Mouse (Mus musculus) spleen, adult 18-20 months (tissue): ENCODE results near the gene Tmem108.

Experiments
- DNase-seq, 2 experiments: peaks; one replicate each; pipeline ENCODE4 v3.0.0; 2022; ENCODE audit warnings: mixed read lengths in 2 of 2

Tmem108 gene

DNA sequence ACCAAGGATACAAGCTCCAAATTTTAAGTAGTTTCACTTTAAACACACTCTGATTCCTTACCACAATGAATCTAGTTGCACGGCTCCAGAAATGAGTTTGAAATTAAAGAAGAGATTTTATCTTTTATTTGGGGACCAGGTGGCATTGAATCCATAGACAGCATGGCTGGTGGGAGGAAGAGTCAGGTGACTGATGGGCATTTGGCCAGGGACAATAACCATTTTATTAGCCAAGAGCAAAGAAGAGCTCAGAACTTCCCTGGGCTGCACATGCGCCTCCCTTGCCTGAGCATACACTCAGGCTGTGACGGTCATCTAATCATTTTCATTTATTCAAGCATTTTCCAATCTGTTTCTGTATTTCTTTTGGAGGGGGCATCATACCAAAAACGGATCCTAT, 135.5 kb downstream of the Tmem108 start:
- no peak for DNase-seq

DNA sequence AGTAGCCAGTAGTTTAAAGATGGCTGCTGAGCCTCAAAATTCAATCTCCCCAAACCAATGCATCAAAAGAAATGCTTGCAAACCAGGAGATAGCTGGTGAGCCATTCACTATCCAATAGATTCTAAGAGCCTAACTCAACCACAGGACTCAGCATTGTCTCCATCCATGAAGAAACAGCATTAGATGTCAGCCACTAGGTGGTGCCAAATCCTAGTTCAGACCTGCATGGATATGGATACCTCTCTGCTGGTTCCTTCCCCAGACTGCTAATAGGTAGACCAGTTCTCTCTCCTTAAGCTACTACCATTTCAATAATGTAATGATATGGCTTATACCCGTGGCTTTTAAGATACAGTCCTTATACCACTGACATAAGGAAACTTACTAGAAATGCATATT, 137.0 kb downstream of the Tmem108 start:
- DNase-seq = peak in 1 of 2 experiments; percentile 47

DNA sequence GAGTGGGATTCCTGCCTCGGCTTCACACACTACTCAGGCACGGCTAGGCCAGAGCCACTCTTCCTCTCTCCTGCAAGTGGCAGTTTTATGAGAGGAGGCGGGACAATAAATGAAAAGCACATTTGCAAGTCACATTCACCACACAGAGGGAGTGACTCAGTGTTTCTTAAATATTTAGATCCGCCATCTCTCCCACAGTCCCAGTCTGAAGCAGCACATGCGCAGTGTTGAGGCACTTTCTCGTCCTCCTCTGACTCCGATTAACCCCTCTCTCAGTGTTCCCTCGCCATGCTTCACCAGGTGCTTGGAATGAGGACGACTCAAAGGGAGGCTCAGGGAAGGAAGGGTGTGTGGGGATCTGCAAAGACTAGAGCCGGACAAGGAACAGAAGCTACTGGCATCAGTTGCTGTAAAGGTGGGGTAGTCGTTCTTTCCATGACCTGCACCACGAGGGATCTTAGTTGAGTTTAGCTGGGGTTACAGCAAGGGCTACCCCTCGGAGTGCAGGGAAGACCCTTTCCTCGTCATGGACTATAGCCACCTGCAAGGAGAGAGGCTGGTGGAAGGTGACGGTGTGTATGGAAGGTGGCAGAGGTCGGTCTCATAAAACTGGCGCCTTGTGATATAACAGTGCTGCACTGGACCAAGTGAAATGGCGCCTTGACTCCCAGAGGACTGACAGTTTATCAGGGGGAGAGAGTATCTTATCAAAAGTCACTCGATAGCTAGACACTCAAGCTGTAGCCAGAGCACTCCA, 137.9 kb downstream of the Tmem108 start:
- no peak for DNase-seq

DNA sequence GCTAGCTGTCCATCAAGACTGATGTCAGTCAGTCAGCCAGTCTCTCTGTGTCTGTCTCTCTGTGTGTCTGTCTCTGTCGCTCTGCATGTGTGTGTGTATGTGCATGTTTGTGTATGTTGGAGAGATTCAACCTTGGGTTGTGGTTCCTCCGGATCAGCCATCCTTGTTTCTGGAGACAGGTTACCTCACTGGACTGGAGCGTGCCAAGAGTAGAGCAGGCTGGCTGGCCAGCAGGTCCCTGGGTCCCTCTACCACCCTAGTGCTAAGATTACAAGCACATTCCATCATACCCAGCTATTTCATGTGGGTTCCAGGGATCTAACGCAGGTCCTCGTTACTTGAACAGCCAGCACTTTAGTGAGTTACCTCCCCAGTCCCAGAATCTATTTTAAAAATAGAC, 138.6 kb downstream of the Tmem108 start:
- DNase-seq = no peak

DNA sequence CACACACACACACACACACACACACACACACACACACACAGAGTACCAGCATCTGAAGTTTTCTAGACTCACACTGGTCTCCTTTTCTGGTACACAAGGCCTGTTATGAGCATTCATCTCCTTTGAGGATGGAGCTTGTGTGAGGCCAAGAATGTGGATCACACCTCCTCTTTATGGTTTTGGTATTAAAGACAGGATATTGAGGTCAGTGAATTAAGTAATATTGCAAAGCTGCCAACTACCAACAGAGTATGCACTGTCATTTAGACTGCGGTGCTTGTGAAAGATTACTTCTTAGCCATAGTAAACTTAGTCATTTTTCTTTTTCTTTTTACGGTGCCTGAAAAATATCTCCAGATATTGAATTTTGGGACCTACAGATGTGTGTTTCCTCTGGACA, 139.8 kb downstream of the Tmem108 start:
- no peak for DNase-seq

DNA sequence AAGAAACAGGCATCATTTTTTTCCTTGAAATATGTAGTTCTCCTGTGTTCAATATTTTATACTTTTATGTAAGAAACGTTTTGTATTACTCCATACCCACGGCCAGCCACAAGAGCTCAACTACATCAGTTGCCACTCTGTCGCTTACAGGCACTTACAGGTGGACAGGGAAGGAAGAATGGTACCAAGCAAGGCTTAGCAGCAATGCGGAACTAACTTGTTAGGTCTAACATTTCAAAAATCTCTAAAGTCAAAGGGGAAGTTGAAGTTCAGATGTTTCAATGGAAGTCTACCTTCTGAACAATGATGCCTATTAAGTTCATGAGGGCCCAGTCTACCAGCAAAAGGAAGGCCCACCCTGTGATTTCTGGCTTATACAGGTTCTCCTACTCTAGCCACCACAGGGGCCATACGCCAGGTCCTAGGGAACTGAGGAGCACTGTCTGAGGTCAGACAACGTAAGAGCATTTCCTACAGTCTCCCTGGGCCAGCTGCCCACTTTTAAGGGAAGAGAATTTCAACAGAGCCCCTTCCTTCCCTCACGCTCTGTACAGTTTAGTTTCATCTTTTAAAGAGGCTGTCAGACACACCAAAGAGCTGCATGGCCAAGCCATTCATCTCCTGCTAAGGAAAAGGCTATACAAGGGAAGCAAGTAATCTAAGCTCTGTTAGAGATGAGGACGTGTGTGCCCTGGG, 141.0 kb downstream of the Tmem108 start:
- no peak for DNase-seq

DNA sequence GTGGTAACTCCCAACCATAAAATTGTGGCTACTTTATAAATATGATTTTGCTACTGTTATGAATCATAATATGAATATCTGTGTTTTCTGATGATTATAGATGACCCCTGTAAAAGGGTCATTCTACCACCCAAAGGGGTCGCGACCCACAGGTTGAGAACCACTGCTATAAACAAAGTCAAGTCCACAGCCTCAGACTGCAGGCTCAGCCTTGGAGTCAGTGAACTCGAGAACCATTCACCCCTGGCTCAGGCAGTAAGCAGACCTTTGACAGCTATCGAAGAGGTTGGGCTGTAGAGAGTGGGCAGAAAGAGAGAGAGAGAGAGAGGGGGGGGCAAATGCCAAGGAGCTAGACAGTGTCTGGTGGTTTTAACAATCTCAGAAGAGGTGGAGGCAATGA, 147.4 kb downstream of the Tmem108 start:
- DNase-seq = no peak

DNA sequence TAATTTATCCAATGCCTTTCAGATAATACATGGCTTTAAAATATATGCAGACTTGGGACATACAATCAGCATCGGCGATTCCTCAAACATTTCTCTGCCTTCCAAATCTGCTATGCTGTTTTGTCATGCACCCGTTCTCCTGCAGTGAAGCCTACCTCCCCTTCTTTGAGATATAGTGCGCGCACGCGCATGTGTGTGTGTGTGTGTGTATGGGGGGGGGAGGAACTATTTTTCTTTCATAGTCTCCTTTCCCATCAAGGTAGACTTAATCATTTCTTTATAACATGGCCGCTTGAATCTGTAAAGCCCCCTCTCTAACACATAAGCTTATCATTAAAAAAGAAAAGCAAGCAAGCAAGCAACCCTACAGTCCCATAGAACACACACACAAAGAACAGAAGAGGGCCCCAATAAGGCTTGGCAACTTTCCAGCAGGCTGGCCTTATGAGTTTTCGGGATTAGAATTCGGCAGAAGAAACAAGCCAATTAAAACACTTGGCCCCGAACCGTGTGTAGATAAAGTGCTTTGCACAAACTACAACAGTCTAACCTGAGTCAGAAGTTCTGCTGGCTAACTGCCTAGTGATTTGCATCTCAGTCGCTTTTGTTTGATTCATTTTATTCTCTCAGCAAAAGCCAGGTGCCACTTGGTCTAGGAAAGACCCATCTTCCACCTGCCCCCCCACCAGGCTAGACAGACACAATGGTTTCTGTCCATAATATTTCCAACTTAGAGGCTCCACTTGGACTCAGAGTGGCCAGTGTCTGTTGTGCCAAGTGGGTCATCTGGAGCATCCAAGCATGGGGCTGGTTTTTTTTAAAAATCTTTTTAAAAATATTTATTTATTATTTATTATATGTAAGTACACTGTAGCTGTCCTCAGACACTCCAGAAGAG, 153.2 kb downstream of the Tmem108 start:
- no peak for DNase-seq

DNA sequence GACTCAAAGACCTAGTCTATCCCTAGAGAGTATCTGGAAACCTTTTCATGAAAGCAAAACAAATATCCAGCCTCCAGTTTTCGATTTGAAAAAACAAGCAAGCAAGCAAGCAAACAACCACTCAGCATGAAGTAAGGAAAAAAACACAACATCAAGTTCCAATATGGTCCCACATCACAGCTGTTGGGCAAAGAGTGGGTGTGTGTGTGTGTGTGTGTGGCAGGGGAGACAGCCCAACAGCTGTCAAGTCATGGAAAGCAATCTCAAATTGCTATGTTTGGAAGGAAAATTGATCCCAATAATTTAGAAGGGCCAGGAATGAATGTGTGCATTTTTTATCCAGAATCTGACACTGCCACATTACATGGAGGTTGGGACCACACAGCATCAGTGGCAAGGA, 155.6 kb downstream of the Tmem108 start:
- DNase-seq = no peak

DNA sequence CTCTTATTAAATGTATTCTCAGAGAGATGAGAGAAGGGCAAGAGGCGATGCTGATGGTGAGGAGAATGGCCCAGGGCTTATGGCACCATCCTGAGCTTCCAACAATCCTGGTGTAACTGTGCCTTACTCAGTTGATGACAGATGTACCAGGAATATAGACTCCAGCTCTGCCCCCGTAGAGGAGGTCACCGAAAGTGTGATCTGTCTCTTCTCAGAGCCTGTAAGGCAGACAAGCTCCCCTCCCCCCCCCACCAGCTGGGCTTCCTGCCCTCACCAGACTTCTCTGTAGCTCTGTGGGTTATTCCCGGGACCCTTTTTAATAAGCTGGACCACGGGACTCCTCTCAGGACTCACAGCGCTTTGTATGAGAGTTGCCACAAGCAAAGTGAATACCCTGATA, 157.8 kb downstream of the Tmem108 start:
- no peak for DNase-seq

DNA sequence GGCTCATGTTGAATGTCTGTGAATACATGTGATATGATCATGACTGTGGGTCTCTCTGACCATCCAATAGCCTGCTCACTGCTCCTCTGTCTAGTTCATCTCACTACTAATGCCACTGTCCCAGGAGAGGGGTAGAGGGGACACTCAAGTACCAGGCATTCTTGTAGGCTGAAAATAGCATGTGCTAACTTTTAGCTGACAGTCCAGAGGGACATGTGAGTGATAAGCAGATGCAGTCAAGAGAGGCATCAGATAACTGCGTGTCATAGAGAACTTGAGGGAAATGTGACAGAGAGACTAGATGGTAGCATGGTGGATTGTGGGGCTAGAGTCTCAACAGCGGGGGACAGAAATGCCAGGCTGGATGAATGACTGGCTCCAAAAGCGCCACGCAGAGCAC, 159.8 kb downstream of the Tmem108 start:
- DNase-seq = no peak

DNA sequence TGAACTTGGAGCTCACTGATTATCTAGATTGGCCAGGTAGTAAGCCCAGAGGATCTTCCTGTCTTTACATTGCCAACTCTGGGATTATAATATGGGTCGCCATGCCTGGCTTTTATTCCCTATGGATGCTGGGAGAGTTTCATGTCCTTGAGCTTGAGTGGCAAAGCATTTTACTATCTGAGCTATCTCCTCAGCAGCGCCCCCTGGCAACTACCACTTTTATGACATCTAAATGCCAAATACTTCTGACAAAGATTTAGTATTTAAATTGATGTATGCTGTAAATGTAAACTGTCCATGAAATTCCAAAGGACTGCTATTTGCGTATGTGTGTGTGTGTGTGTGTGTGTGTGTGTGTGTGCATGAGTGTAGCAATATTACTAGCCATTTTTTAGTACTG, 160.8 kb downstream of the Tmem108 start:
- DNase-seq = no peak

DNA sequence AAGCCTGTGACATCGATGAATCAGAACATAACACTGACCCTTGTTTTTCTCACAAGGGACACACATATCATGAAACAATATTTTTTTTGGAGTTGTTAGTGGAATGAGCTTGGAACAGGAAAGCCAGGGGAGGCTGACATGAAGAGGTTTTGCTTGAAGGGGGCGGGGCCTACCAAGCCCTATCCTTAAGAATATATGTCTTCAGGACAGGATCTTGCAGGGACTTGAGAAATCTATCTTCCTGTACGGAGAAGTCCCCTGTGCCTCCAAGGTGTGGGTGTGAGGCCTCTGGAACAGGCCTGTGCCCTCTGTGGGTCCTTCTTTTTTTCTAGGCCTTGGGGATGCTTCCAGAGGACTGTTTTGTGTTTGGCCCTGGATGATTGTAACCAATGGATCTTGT, 161.7 kb downstream of the Tmem108 start:
- DNase-seq = no peak

DNA sequence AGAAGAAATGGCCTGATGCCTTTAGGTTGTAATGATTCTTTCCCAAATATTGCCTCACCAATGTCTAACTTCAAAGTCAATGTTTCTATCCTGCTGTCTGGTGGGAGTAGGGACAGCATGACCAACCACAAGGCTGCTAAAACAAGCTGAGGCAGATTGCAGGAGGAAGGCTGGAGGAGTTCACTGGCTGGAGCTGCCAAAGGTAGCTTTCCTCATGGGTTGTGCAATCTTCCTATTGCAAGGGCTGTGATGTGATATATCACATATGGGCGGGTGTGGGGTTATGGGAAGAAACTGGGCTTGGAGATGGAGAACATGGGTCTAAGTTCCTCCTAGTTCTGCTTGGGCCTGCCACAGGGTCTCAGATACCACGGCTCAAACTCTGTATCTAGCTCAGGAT, 163.8 kb downstream of the Tmem108 start:
- no peak for DNase-seq

DNA sequence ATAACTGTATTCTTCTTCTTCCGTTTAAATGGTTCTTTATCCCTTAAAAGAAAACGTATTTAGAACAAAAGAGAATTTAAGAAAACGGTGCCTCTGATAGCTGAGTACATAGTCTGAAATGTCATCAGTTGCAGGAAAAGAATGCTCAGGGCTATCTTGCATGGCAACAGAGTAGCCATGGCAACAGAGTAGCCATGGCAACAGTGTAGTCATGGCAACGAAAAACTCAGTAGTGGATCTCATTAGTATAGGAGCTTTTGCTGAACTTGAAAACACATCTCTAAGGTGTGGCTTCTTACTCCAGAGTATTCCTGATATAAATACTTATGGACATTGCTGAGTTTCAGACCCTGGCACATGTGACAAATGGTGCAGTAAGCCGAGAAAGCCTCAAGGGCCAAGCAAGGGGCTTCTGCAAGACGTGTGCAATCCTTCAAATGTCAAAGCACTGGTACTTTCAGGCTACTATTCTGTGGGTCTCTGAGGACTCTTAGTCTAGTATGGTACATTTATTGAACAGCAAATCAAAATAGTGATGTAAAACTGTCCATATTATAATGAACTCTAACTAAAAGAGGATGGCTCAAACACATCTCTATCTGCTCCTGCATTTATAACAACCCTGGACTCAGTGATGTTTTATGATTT, 166.3 kb downstream of the Tmem108 start:
- no peak for DNase-seq

DNA sequence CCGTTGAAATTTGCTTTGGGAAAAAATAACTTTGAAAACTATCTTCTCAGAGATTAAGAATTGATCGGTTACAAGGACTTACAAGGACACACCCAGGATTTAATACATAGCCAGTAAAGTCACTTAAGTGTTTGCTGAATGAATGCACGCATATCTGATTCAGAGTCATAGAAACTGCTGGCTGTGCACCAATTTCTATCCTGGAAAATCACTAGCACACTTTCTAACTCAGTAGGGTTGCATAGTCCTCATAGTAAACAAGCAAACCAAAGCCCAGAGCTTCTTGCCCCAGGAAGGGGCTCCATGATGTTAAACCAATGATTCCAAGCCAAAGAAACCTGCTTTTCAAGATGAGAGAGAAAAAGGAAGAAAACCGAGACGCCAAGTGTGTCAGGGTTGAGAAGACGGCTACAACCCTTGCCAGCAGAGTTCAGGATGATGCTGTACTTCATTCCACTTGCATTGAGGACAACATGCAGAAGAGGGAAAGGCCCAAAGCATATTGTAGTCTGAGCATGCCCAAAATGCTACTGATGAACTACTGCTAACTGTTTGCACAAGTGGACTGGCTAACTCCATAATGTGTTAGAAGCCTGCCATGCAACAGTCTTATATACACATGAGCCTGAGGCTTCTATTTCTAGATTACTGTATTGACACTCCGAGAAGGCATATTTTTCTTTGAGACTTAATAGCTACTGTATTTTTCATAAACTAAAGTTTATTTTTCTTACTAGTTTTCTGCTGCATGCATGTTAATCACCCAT, 167.0 kb downstream of the Tmem108 start:
- no peak for DNase-seq

DNA sequence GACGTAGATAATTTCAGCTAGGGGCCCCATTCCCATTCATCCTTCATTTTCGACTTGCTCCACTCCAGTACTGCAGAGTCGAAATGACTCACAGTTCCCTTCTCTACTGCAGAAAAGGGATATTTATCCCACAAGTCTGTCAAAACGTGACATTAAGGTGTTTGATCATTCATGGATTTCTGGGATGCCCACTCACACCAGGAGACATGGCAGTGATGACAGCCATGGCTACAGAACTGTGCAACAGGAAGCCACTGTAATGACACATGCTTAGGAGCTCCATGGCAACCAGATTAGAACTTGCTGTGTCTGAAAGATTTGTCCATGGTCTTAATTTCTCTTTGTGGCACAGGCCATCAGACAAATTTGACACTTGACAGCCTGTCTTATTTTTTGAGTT, 168.6 kb downstream of the Tmem108 start:
- DNase-seq = no peak

DNA sequence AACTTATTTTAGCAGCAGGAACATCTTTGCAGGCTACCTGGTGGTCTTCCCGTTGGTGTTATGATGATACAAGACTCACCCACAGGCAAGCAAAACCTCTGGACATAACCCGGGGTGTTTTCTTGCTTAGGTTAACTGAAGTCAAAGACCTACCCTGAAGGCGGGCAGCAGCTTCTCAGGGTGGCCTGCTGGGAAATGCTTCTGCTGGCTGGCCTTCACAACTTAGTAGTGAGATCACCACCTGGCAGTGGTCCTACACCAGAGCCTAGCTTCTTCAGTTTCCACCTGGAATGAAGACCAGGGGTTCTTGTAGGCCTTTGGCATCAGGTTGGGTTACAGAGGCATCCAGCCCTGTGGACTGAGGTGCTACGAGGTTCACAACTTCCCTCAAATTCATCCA, 169.7 kb downstream of the Tmem108 start:
- DNase-seq = no peak

DNA sequence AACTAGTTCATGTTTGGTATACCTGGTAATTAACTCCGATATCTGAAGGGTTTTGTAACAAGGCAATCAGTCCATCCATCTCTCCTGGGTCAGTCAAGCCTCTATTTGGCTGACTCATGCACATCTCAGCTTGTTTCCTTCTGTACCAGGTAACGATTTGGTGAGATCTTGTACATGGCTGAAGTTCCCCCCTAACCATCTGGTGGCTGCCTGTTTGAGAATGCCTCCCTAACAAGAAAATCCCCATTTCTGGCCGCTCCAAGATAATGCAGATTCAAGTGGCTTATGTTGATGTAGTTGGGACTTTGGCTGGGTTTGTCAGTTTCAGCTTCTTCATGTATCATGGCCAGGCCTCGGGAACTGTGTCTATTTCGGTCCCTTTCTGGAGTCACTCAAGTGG, 170.8 kb downstream of the Tmem108 start:
- no peak for DNase-seq

DNA sequence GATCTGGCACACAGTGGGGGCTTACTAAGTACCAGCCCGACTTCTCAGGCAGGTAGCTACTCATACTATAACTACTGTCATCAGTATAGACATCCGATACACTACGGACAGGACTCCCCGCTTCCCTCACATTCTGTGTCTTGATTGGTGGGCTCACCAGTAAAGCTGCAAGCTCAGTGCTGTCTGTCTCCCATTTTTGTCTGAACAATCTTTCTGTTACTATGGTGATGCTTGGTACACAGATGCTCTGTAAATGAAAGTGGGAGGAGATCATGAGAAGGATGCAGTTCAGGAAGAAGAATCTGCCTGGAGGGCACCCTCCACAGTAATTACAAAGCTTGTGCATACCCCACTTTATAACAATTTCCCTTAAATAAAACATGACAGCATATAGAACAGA, 176.8 kb downstream of the Tmem108 start:
- DNase-seq = no peak

DNA sequence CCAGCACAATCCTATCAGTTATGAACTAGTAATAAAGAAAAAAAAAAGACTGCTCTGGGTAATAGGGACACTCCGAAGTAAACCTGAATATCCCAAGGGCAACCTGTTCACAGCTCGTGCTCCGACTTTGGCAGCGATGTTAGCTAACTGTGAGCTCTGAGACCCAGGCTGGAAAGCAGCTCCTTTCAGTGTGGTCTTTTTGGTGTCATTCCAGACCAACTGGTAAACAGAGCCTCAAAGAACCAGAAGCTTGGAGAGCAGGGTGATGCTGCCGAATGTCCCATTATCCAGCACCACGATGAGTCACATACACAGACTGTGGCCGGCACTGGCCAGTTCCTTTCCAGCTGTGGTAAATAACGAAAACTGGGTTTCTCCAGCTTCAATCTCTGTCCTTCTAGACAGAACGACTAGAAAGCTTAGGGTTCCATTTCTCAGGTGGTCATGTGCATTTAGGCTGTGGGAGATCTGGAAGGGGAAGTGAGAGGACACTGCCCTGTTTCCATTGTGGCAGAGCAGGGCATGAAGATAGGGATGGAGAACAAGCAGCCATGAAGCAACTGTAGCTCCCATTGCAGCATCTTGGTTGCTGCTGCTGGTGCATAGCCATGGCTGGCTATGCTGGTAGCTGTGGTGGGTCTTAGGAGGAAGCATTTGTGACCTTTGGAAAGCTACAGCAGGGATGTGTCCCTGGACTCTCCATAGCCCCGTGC, 179.2 kb downstream of the Tmem108 start:
- no peak for DNase-seq

DNA sequence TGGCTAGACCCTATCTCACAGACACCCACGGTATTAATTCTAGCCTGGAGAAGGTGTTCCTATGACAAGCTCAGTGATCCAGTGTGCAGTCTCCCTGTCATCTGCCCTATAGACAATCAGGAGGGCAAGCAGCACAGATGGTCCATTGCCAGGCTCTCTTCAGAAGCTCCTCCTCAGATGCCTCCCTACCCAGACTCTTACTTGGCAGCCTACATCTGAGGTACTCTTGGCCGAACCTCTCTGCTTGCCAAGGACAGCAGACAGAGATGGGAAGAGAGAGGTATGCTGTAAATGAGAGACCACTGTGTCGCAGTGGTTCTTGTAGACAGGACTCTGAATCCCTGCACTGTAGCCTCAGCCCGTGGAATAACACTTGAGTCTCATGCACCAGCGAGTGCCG, 181.0 kb downstream of the Tmem108 start:
- no peak for DNase-seq
